Mouse (Mus musculus) lung, postnatal 0 days (tissue): ENCODE data around the gene Crocc2. TPM values are rescaled to one million over a fixed set of nuclear protein-coding genes. Genes with fewer than 3 reads are reported as not detected.
A peak's percentile ranks its signal among the peaks of the same experiment; 100 is the strongest.

ENCODE experiments used
- ATAC-seq: fragments of 200-750 bp; cut with Nextera tagmentation; 2 replicates; pipeline ENCODE4 v1.8.0; 2017; ENCODE audit warnings: moderate library complexity
- DNase-seq: peaks from one replicate; pipeline ENCODE4 v3.0.0-alpha.2; 2016; ENCODE audit warnings: low spot score
- H3K27ac ChIP-seq: fragments of 300-500 bp; sonication (generic); 2 replicates; pipeline ENCODE4 v1.5.1; 2014; ENCODE audit warnings: antibody characterized with exemption, mild to moderate bottlenecking, low read length, mixed read lengths
- H3K27me3 ChIP-seq: fragments of 300-500 bp; sonication (generic); replicated peaks from 2 replicates; pipeline ENCODE4 v1.6.1; 2014; ENCODE audit warnings: low read length, mixed read lengths; ENCODE audit not compliant: insufficient read depth
- H3K36me3 ChIP-seq: fragments of 300-500 bp; sonication (generic); 2 replicates; pipeline ENCODE4 v1.6.1; 2014; ENCODE audit warnings: low read length, mixed read lengths; ENCODE audit not compliant: insufficient read depth
- H3K4me1 ChIP-seq: fragments of 300-500 bp; sonication (generic); 2 replicates; pipeline ENCODE4 v1.6.1; 2014; ENCODE audit warnings: antibody characterized with exemption, low read depth, low read length, mixed read lengths; ENCODE audit not compliant: insufficient read depth
- H3K4me2 ChIP-seq: fragments of 300-500 bp; sonication (generic); replicated peaks from 2 replicates; pipeline ENCODE4 v1.6.1; 2014; ENCODE audit warnings: low read depth, mild to moderate bottlenecking, low read length, moderate library complexity, mixed read lengths
- H3K4me3 ChIP-seq: fragments of 300-500 bp; sonication (generic); 2 replicates; pipeline ENCODE4 v1.5.1; 2014; ENCODE audit warnings: low read depth, low read length
- H3K9ac ChIP-seq: fragments of 300-500 bp; sonication (generic); replicated peaks from 2 replicates; pipeline ENCODE4 v1.6.1; 2014; ENCODE audit warnings: low read depth, mild to moderate bottlenecking
- H3K9me3 ChIP-seq: fragments of 300-500 bp; sonication (generic); 2 replicates; pipeline ENCODE4 v1.6.1; 2016; ENCODE audit warnings: low read length, mixed read lengths
- CTCF ChIP-seq: IDR thresholded peaks from 2 replicates; pipeline ENCODE4 v1.5.1; 2016; ENCODE audit warnings: antibody characterized with exemption, mild to moderate bottlenecking
- EP300 ChIP-seq: IDR thresholded peaks from 2 replicates; pipeline ENCODE4 v1.6.1; 2016; ENCODE audit warnings: antibody characterized with exemption, mild to moderate bottlenecking, control low read depth
- WGBS: fragments of 180-500 bp; shearing (Covaris S2); extraction: QIAGEN DNeasy Blood & Tissue Kit; methylation state at CpG from one replicate; pipeline ENCODE4 v1.1.7; 2014; 5-methylcytosine and 5-hydroxymethylcytosine counted together
- polyA plus RNA-seq: library from polyadenylated mRNA; unstranded; fragments of >200 nt; fragmentation: Nextera tagmentation; extraction: Ambion mirVana; gene quantifications from 2 replicates; pipeline ENCODE4 v1.2.1, GENCODE M21; 2015

Crocc2 gene
- polyA plus RNA-seq, 1 experiment from 2014 or later, result 1.3 TPM

DNA sequence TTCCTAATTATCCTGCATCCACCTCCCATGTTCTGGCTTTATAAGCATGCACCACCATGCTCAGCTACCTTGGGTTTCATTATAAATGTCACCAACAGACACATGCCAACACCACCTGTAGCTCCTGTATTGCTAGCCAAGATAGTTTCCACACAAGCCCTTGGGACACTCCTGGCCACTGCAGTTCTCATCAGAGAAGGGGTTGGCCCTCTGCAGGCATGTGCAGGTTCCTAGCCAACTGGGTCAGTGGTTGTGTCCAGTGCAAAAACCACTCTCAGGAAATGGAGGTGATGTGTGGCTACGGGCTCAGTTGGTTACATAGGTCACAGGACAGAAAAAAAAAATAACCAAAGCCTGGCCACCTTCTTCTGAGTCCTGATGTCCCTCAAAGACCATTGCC is 25.7 kb upstream of the Crocc2 start:
- no peak overlapping the region for H3K4me3 ChIP-seq
- DNase-seq, result no peak
- no peak for ATAC-seq
- no peak overlapping the region for H3K4me2 ChIP-seq
- 71% methylated on average over 1 of the region's 1 CpGs for WGBS
- H3K36me3 ChIP-seq, result no peaks in the 10 kb centered on the region
- H3K9ac ChIP-seq, result no peak overlapping the region
- TF ChIP-seq CTCF (no peak), EP300 (no peak)
- H3K27me3 ChIP-seq, result no peaks in the 10 kb centered on the region
- no peaks in the 10 kb centered on the region for H3K4me1 ChIP-seq
- no peak overlapping the region for H3K27ac ChIP-seq
- H3K9me3 ChIP-seq, result no peaks in the 10 kb centered on the region

- DNase-seq (no peak), ATAC-seq (no peak)
- Histone ChIP-seq H3K27me3 (no peaks in the 10 kb centered on the region), H3K4me2 (no peak overlapping the region), H3K4me3 (no peak overlapping the region), H3K4me1 (no peaks in the 10 kb centered on the region), H3K9me3 (no peaks in the 10 kb centered on the region), H3K9ac (no peak overlapping the region), H3K36me3 (no peaks in the 10 kb centered on the region), H3K27ac (no peak overlapping the region)
- 79% methylated on average over 9 of the region's 9 CpGs for WGBS
- no peak for TF ChIP-seq EP300
- no peak for TF ChIP-seq CTCF
Measured at GRCm38 (mm10) chr1:93144176-93144575, 24.3 kb upstream of the Crocc2 start.

DNA sequence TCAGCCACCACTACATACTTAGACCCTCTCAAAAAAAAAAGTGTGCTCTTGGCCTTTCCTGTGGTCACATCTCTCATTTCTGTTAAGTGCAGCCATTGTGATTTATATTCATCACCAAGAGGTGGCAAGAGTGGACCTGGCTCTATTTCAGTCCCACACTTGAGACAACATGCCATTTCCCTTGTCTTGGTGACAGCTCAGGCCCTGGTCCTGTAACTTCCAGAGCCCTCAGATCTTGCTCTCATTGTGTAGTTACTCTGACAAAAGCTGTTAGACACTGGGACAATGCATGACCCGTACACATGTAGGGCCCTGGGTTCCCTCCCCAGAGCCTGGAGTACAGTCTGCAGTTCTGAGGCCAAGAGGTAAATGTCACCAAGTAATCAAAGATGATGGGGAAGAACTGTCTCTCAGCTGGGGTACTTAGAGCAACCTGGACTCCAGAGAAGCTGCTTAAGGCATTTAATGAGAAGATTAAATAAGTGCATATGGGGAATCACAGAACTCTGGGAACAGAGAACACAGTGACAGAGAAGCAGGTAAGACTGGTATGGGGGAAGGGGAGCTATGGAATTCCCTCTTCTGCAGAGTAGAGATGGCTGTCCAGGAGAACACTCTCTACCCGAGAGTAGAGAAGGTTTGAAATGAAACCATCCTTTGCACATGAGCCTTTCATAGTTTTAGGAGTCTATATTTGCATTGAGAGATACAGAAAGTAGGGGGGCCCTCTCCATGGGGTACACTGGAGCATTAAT is 17.4 kb upstream of the Crocc2 start:
- Histone ChIP-seq H3K9me3 (no peaks in the 10 kb centered on the region), H3K27ac (no peak overlapping the region), H3K4me3 (no peak overlapping the region), H3K4me2 (no peak overlapping the region), H3K36me3 (no peaks in the 10 kb centered on the region), H3K9ac (no peak overlapping the region), H3K4me1 (no peaks in the 10 kb centered on the region), H3K27me3 (no peaks in the 10 kb centered on the region)
- DNase-seq, result no peak
- TF ChIP-seq CTCF (peak; percentile 24; the same call in 1 of the 2 replicates), EP300 (no peak)
- ATAC-seq, result no peak
- 47% methylated on average over 2 of the region's 2 CpGs for WGBS

DNA sequence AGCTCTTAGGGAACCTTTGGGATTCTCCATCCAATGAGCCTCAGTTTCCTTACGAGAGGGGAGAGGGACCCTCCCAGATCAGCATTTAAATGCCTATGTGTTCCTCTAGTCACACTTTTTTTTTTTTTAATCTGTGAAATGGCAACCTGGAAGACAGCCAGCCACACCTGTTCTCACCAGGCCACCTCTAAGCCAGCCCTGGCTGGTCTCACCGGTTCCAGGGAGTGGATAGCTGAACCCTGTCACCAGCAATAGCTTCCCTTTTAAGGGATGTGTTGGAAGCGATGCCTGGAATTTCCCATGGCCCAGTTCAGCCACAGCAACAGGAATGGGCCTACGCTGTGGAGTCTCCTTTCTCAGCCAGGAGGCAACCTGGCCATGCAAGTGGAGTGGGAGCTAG is 11.0 kb upstream of the Crocc2 start:
- Histone ChIP-seq H3K27ac (peak overlapping the region; percentile 3; the same call in 1 of the 2 replicates), H3K4me2 (peak overlapping the region; percentile 46), H3K36me3 (no peaks in the 10 kb centered on the region), H3K27me3 (no peaks in the 10 kb centered on the region), H3K4me3 (peak overlapping the region; percentile 39), H3K9ac (no peak overlapping the region), H3K9me3 (no peaks in the 10 kb centered on the region), H3K4me1 (0 out of 2 replicates have a peak, but pooled peaks cover 3% of the 10 kb centered on the region)
- TF ChIP-seq EP300, result no peak
- TF ChIP-seq CTCF, result no peak
- DNase-seq (peak; percentile 64), ATAC-seq (no peak)
- WGBS, result 49% methylated on average over 4 of the region's 4 CpGs

GRCm38 (mm10) chr1:93158916-93159315 is 9.6 kb upstream of the Crocc2 start:
- Histone ChIP-seq H3K27ac (peak overlapping the region; percentile 93; the same call in 1 of the 2 replicates), H3K27me3 (no peaks in the 10 kb centered on the region), H3K36me3 (no peaks in the 10 kb centered on the region), H3K9me3 (no peaks in the 10 kb centered on the region), H3K9ac (no peak overlapping the region; the same call in 1 of the 2 replicates), H3K4me3 (peak overlapping the region; percentile 39), H3K4me1 (0 out of 2 replicates have a peak, but pooled peaks cover 3% of the 10 kb centered on the region), H3K4me2 (peak overlapping the region; percentile 46)
- 55% methylated on average over 8 of the region's 8 CpGs for WGBS
- peak; percentile 34 for DNase-seq
- no peak for ATAC-seq
- TF ChIP-seq EP300, result no peak
- no peak for TF ChIP-seq CTCF

GRCm38 (mm10) chr1:93159566-93160500 is 8.7 kb upstream of the Crocc2 start:
- 49% methylated on average over 21 of the region's 21 CpGs for WGBS
- peak; percentile 91 for DNase-seq
- H3K27ac ChIP-seq, result peak overlapping the region; percentile 93

More at GRCm38 (mm10) chr1:93159566-93160500, 8.7 kb upstream of the Crocc2 start:
- no peaks in the 10 kb centered on the region for H3K27me3 ChIP-seq
- TF ChIP-seq EP300 (peak; percentile 87), CTCF (no peak)
- 0 out of 2 replicates have a peak, but pooled peaks cover 3% of the 10 kb centered on the region for H3K4me1 ChIP-seq
- ATAC-seq, result peak; percentile 76
- no peaks in the 10 kb centered on the region for H3K36me3 ChIP-seq
- peak overlapping the region; percentile 39 for H3K4me3 ChIP-seq
- H3K9me3 ChIP-seq, result no peaks in the 10 kb centered on the region
- H3K4me2 ChIP-seq, result peak overlapping the region; percentile 46
- peak overlapping the region; percentile 38 for H3K9ac ChIP-seq
